Mouse (Mus musculus) mouse trophoblast stem cell (cell line): ENCODE measurements at regions not wholly inside any gene's neighbourhood (a gene's known extent, or its start where the extent isn't known, plus 50 kb on each side); places are given as distances from the start of the nearest gene placed in this dataset.

Experiments used
- in situ Hi-C, 2 experiments: fragments of 300-500 bp; cut with MseI, MboI; formaldehyde crosslinking; loops; 2 replicates in 1 of 2; 3 replicates in 1 of 2; pipeline ENCODE4 v1.15.1; 2025

DNA sequence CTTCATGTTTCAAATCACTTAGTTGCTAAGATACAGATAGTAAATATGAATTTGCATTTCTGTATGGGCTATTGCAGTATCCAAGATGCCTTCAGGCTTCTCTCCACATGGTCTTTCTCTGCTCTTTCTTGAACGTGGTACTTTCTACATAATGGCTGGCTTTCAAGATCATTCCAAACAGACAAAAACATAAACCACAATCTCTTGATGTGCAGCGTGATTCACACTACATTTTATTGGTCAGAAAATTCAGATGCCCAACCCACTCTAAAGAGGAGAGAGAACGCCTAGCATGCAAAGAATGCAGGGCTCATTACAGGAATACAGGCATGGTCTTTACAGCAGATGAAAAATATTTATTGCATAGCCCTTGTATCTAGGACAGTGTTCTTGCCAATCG, 235.2 kb downstream of the Papss1 start:
- in situ Hi-C loops, result no loop called here

- in situ Hi-C loops, result no loop called here
Observed at GRCm38 (mm10) chr3:131801551-131801950, 237.0 kb downstream of the Papss1 start.

- in situ Hi-C loops, result no loop called here
Observed at GRCm38 (mm10) chr3:131802841-131803240, 238.3 kb downstream of the Papss1 start.

DNA sequence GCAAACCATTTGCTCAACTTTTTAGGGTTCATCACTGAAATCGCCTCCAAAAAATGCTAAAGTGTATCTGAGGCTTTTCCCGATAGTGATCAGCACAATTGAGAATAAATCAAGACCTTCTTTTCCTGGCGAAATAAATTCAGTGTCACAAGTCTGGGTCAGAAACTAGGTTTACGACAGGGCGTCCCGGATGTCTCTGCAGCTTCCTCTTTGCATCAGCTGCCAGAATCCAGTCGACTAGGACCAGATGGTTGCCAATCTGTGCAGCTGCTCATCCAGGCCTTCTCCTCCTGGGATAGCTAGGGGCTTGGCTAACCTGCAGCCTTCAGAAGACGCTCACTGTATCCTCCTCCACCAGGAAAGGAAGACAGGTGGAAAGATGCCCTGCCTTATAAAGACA, 243.6 kb downstream of the Papss1 start:
- in situ Hi-C loops, result no loop called here

- in situ Hi-C loops, result no loop called here
Observed at GRCm38 (mm10) chr3:131812968-131813367, 248.4 kb downstream of the Papss1 start.

GRCm38 (mm10) chr3:131818806-131819205, 254.2 kb downstream of the Papss1 start:
- in situ Hi-C loops, result no loop called here

DNA sequence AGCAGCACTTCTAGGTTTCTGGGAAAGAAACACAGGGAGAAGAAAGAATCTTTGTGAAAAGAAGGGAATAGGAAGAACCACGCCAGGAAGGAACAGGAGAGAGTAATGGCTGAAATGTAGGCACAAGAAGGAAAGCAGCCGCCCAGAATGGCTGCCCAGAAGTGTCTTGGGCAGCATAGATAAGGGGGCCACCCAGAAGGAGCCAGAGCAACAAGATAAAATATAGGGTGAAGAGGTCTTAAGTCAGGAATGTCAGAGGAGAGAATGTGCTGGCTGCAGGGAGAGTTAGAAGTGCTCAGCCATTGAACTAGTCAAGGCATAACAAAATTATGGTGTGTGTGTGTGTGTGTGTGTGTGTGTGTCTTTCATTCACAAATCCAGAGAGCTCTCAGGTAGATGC, 227.7 kb upstream of the Dkk2 start:
- in situ Hi-C loops, result no loop called here

GRCm38 (mm10) chr3:131859083-131859482, 226.0 kb upstream of the Dkk2 start:
- in situ Hi-C loops, result no loop called here

- in situ Hi-C loops, result no loop called here
Observed at GRCm38 (mm10) chr3:131865106-131865505, 220.0 kb upstream of the Dkk2 start.

DNA sequence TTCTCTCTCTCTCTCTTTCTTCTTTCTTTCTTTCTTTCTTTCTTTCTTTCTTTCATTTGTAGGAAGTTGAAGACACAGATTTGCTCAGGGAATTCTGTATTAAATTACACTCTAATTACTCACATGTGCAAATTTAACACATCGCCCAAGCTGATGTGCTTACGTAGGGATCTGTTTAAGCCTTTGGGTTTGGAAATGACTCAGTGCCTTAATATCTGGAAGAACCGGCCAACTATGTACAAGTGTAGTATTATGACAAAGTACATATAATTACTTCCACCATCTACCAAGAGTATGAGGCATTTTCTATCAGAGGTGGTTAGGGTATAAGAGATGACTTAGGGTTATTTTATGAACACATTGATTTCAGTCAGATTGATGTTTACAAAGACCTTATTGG, 217.8 kb upstream of the Dkk2 start:
- in situ Hi-C loops, result no loop called here

GRCm38 (mm10) chr3:131868219-131868964, 216.7 kb upstream of the Dkk2 start:
- in situ Hi-C loops, result no loop called here

DNA sequence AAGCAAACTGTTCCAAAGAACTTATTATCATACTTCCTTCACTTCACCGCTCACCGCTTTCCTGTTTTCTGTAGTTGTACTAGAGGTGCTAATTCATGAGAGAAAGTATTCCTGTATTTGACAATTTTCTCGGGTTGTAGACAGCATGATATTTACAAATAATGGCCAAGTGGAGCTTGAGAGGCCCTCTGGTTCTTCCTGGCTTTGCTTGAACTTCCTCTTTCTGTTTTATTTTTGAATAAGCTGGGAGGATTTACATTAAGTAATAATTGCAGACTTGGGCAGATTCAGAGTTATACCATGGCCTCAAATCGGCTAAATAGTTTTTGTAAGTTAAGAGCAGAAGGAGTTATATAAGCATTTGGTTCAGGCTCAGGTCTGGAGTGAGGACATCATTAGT, 215.8 kb upstream of the Dkk2 start:
- in situ Hi-C loops, result no loop called here

GRCm38 (mm10) chr3:131882667-131883066, 202.4 kb upstream of the Dkk2 start:
- in situ Hi-C loops, result no loop called here

DNA sequence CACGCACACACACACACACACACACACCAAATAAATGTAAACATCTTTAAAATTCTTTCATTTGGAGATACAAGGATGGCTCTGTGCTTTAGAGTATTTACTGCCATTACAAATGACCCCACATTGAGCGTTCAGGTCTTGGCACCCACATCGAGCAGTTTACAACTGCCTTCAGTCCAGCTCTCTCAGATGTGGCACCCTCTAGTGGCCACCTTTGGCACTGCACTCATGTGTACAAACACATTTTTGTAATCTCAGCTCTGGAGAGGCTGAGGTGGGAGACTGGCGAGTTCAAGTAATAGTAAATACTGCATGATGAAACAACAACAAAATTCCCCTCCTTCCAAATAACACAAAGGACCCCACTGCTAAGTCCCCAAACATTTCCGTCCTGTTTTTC, 198.6 kb upstream of the Dkk2 start:
- in situ Hi-C loops, result no loop called here

GRCm38 (mm10) chr3:131886984-131887383, 198.1 kb upstream of the Dkk2 start:
- in situ Hi-C loops, result no loop called here

- in situ Hi-C loops, result no loop called here
Observed at GRCm38 (mm10) chr3:131887670-131888069, 197.4 kb upstream of the Dkk2 start.

DNA sequence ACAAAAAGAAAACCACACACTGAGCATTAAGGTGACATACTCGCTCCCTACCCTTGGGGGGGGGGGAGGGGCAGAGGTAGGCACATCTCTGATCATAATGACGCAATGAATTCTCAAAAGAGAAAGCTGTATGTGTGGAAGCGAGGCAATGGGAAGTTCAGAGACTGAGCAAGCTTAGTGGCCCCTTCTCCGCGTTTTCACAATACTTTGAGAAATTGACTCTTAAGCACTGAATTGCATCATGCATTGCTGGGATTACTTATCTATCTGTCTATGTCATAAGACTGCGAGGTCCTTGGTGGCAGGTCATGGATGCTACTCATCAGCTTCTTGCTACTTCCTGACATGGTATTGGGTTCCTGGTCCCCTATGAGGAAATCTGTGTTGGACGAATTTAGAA, 193.2 kb upstream of the Dkk2 start:
- in situ Hi-C loops, result no loop called here

GRCm38 (mm10) chr3:131893061-131893804, 191.9 kb upstream of the Dkk2 start:
- in situ Hi-C loops, result no loop called here

DNA sequence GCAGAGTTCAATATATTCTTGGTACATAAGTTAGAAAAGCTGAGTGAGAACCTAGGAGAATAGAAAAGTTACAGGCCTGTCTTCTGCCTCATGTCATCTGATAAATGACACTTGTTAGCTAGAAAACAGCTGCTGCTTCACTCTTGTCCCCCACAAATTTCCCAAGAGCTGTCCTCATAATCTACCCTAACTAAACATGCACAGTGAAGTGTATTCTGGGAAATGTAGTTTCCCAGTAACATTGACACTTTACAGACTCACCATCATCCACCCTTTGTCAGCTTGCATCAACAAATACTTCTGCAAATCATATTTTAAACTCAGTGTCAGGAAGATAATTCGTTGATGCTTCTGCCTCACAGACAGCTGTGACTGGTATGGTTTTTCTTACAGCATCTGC, 190.0 kb upstream of the Dkk2 start:
- in situ Hi-C loops, result no loop called here

DNA sequence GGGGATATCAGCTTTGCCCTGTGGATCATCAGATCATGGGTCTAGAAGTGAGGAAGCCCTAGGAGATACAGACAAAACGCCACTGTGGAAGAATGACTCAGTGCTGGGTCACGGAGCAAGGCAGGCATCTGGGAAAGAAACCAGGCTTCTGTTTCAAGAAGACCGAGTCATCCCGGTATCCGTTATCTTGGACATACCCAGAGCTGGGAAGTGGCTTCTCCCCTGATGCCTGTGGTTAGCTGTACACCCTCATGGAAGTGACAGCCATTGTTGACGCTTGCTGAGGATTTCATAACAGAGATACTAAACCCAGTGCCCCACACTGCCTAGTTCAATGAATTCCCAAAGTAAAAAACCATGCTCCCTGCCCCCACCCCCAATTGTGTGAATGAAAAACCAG, 171.6 kb upstream of the Dkk2 start:
- in situ Hi-C loops, result no loop called here

DNA sequence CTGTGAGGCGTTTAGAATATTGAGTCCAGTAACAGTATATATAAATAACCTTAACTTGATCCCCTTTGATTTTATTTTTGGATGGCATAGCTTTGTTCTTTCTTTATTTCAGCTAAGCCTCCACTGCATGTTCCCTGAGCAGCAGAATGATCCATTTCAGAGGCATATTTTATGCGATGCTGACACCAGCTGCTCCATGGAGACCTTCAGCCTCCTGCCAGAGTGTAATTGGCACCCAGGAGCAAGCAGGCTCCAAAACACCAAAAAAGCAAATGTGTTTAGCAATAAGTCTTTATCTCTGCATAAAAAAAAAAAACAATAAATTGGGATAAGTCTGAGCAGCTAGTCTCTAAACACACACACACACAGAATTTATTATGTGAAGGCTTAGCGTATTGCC, 170.7 kb upstream of the Dkk2 start:
- in situ Hi-C loops, result no loop called here

DNA sequence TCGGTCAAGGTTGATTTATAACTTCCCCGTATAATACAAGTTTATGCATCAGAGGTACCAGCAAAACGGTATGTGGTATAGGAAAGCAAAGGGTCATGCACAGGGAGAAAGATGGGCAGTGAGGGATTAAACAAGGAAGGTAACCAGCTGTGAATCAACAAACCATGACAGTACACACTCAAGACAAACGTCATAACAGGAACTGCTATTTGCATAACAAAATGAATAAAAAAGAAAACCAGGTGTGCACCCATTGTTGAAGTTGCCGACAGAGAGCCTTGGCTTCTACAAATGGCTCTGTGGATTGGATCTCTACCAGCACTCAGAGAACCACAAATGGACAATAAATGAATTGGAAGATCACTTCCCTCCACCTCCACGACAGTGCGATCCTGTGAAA, 170.1 kb upstream of the Dkk2 start:
- in situ Hi-C loops, result no loop called here
